Mouse (Mus musculus): ENCODE results near the gene Cnbd2. TPM values are rescaled to one million over a fixed set of nuclear protein-coding genes. Genes with fewer than 3 reads are reported as not detected.
A peak's percentile ranks its signal among the peaks of the same experiment; 100 is the strongest.
"Not testable (repeated sequence)": the region's sequence is repeated elsewhere in the genome, so short reads cannot be mapped to it uniquely, and the experiment has no call there.

Cnbd2 gene
- polyA plus RNA-seq, 1 experiment from 2014 or later, result 4.5 TPM

GRCm38 (mm10) chr2:156393155-156393828, 81.2 kb downstream of the Cnbd2 start:
- Histone ChIP-seq H3K4me2 (ENCODE audit: low read depth, low read length) (no peak overlapping the region), H3K27ac (ENCODE audit: low read length) (no peak overlapping the region), H3K36me3 (ENCODE audit: control insufficient read depth, insufficient read depth, low read length) (no peaks in the 10 kb centered on the region), H3K27me3 (replicated peaks; ENCODE audit: control insufficient read depth, insufficient read depth, low read length) (no peaks in the 10 kb centered on the region), H3K4me3 (ENCODE audit: low read length) (no peak overlapping the region; the same call in 1 of the 2 replicates), H3K9ac (ENCODE audit: low read depth, low read length) (no peak overlapping the region), H3K9me3 (ENCODE audit: control insufficient read depth, low read length) (no peaks in the 10 kb centered on the region), H3K4me1 (ENCODE audit: control insufficient read depth, insufficient read depth, low read length) (no peaks in the 10 kb centered on the region)
- peak; percentile 47; the same call in 1 of the 2 replicates for ATAC-seq
- WGBS, result 49% methylated on average over 5 of the region's 5 CpGs

GRCm38 (mm10) chr2:156394282-156394681, 82.2 kb downstream of the Cnbd2 start:
- H3K27ac ChIP-seq (ENCODE audit: low read length), result no peak overlapping the region
- no peaks in the 10 kb centered on the region for H3K27me3 ChIP-seq (replicated peaks; ENCODE audit: control insufficient read depth, insufficient read depth, low read length)
- H3K4me1 ChIP-seq (ENCODE audit: control insufficient read depth, insufficient read depth, low read length), result no peaks in the 10 kb centered on the region
- no peaks in the 10 kb centered on the region for H3K9me3 ChIP-seq (ENCODE audit: control insufficient read depth, low read length)
- H3K36me3 ChIP-seq (ENCODE audit: control insufficient read depth, insufficient read depth, low read length), result no peaks in the 10 kb centered on the region
- no peak for ATAC-seq
- no peak overlapping the region for H3K9ac ChIP-seq (ENCODE audit: low read depth, low read length)
- 87% methylated on average over 4 of the region's 4 CpGs for WGBS
- H3K4me3 ChIP-seq (ENCODE audit: low read length), result no peak overlapping the region
- no peak overlapping the region for H3K4me2 ChIP-seq (ENCODE audit: low read depth, low read length)

GRCm38 (mm10) chr2:156396096-156396495, 84.0 kb downstream of the Cnbd2 start:
- H3K9ac ChIP-seq (ENCODE audit: low read depth, low read length), result no peak overlapping the region
- ATAC-seq, result no peak
- no peaks in the 10 kb centered on the region for H3K27me3 ChIP-seq (replicated peaks; ENCODE audit: control insufficient read depth, insufficient read depth, low read length)
- no peak overlapping the region for H3K4me2 ChIP-seq (ENCODE audit: low read depth, low read length)
- no peaks in the 10 kb centered on the region for H3K36me3 ChIP-seq (ENCODE audit: control insufficient read depth, insufficient read depth, low read length)
- H3K9me3 ChIP-seq (ENCODE audit: control insufficient read depth, low read length), result no peaks in the 10 kb centered on the region
- WGBS, result 73% methylated on average over 2 of the region's 2 CpGs
- no peak overlapping the region for H3K27ac ChIP-seq (ENCODE audit: low read length)
- H3K4me1 ChIP-seq (ENCODE audit: control insufficient read depth, insufficient read depth, low read length), result peaks cover 2% of the 10 kb centered on the region
- H3K4me3 ChIP-seq (ENCODE audit: low read length), result no peak overlapping the region

GRCm38 (mm10) chr2:156397988-156398387, 85.9 kb downstream of the Cnbd2 start:
- no peak overlapping the region for H3K4me3 ChIP-seq (ENCODE audit: low read length)
- no peak overlapping the region for H3K4me2 ChIP-seq (ENCODE audit: low read depth, low read length)
- H3K27me3 ChIP-seq (replicated peaks; ENCODE audit: control insufficient read depth, insufficient read depth, low read length), result no peaks in the 10 kb centered on the region
- H3K9me3 ChIP-seq (ENCODE audit: control insufficient read depth, low read length), result no peaks in the 10 kb centered on the region
- H3K36me3 ChIP-seq (ENCODE audit: control insufficient read depth, insufficient read depth, low read length), result no peaks in the 10 kb centered on the region
- no peak for ATAC-seq
- WGBS, result 93% methylated on average over 7 of the region's 7 CpGs
- peaks cover 3% of the 10 kb centered on the region for H3K4me1 ChIP-seq (ENCODE audit: control insufficient read depth, insufficient read depth, low read length)
- no peak overlapping the region for H3K9ac ChIP-seq (ENCODE audit: low read depth, low read length)
- H3K27ac ChIP-seq (ENCODE audit: low read length), result no peak overlapping the region

- Histone ChIP-seq H3K27ac (ENCODE audit: low read length) (no peak overlapping the region), H3K4me2 (ENCODE audit: low read depth, low read length) (no peak overlapping the region), H3K9me3 (ENCODE audit: control insufficient read depth, low read length) (no peaks in the 10 kb centered on the region), H3K27me3 (replicated peaks; ENCODE audit: control insufficient read depth, insufficient read depth, low read length) (no peaks in the 10 kb centered on the region), H3K4me1 (ENCODE audit: control insufficient read depth, insufficient read depth, low read length) (peaks cover 3% of the 10 kb centered on the region), H3K36me3 (ENCODE audit: control insufficient read depth, insufficient read depth, low read length) (no peaks in the 10 kb centered on the region), H3K4me3 (ENCODE audit: low read length) (no peak overlapping the region), H3K9ac (ENCODE audit: low read depth, low read length) (no peak overlapping the region)
- no peak for ATAC-seq
- 53% methylated on average over 1 of the region's 1 CpGs for WGBS
Observed at GRCm38 (mm10) chr2:156399485-156399884, 87.4 kb downstream of the Cnbd2 start.

GRCm38 (mm10) chr2:156401331-156401730, 89.2 kb downstream of the Cnbd2 start:
- Histone ChIP-seq H3K4me2 (ENCODE audit: low read depth, low read length) (no peak overlapping the region; the same call in 1 of the 2 replicates), H3K27ac (ENCODE audit: low read length) (no peak overlapping the region), H3K36me3 (ENCODE audit: control insufficient read depth, insufficient read depth, low read length) (no peaks in the 10 kb centered on the region), H3K4me1 (ENCODE audit: control insufficient read depth, insufficient read depth, low read length) (peaks cover 3% of the 10 kb centered on the region), H3K27me3 (replicated peaks; ENCODE audit: control insufficient read depth, insufficient read depth, low read length) (no peaks in the 10 kb centered on the region), H3K4me3 (ENCODE audit: low read length) (no peak overlapping the region), H3K9ac (ENCODE audit: low read depth, low read length) (no peak overlapping the region), H3K9me3 (ENCODE audit: control insufficient read depth, low read length) (no peaks in the 10 kb centered on the region)
- WGBS, result 9% methylated on average over 9 of the region's 9 CpGs
- peak; percentile 89 for ATAC-seq

GRCm38 (mm10) chr2:156402036-156402435, 89.9 kb downstream of the Cnbd2 start:
- Histone ChIP-seq H3K4me2 (ENCODE audit: low read depth, low read length) (no peak overlapping the region), H3K27me3 (replicated peaks; ENCODE audit: control insufficient read depth, insufficient read depth, low read length) (no peaks in the 10 kb centered on the region), H3K4me1 (ENCODE audit: control insufficient read depth, insufficient read depth, low read length) (peaks cover 5% of the 10 kb centered on the region), H3K27ac (ENCODE audit: low read length) (no peak overlapping the region), H3K36me3 (ENCODE audit: control insufficient read depth, insufficient read depth, low read length) (no peaks in the 10 kb centered on the region), H3K9me3 (ENCODE audit: control insufficient read depth, low read length) (no peaks in the 10 kb centered on the region), H3K4me3 (ENCODE audit: low read length) (no peak overlapping the region), H3K9ac (ENCODE audit: low read depth, low read length) (no peak overlapping the region)
- 92% methylated on average over 3 of the region's 3 CpGs for WGBS
- no peak for ATAC-seq

GRCm38 (mm10) chr2:156406987-156407386, 94.9 kb downstream of the Cnbd2 start:
- no peak overlapping the region for H3K4me3 ChIP-seq (ENCODE audit: low read length)
- H3K9me3 ChIP-seq (ENCODE audit: control insufficient read depth, low read length), result no peaks in the 10 kb centered on the region
- H3K4me1 ChIP-seq (ENCODE audit: control insufficient read depth, insufficient read depth, low read length), result peaks cover 7% of the 10 kb centered on the region; the same call in 1 of the 2 replicates
- H3K27me3 ChIP-seq (replicated peaks; ENCODE audit: control insufficient read depth, insufficient read depth, low read length), result no peaks in the 10 kb centered on the region
- ATAC-seq, result peak; percentile 48
- peak overlapping the region; percentile 48 for H3K9ac ChIP-seq (ENCODE audit: low read depth, low read length)
- 19% methylated on average over 3 of the region's 3 CpGs for WGBS
- H3K27ac ChIP-seq (ENCODE audit: low read length), result peak overlapping the region; percentile 33; the same call in 1 of the 2 replicates
- no peak overlapping the region for H3K4me2 ChIP-seq (ENCODE audit: low read depth, low read length)
- H3K36me3 ChIP-seq (ENCODE audit: control insufficient read depth, insufficient read depth, low read length), result no peaks in the 10 kb centered on the region

- 34% methylated on average over 8 of the region's 8 CpGs for WGBS
- Histone ChIP-seq H3K4me3 (ENCODE audit: low read length) (no peak overlapping the region), H3K36me3 (ENCODE audit: control insufficient read depth, insufficient read depth, low read length) (no peaks in the 10 kb centered on the region), H3K4me2 (ENCODE audit: low read depth, low read length) (no peak overlapping the region), H3K9ac (ENCODE audit: low read depth, low read length) (no peak overlapping the region), H3K9me3 (ENCODE audit: control insufficient read depth, low read length) (no peaks in the 10 kb centered on the region), H3K27me3 (replicated peaks; ENCODE audit: control insufficient read depth, insufficient read depth, low read length) (no peaks in the 10 kb centered on the region), H3K4me1 (ENCODE audit: control insufficient read depth, insufficient read depth, low read length) (peaks cover 7% of the 10 kb centered on the region; the same call in 1 of the 2 replicates), H3K27ac (ENCODE audit: low read length) (no peak overlapping the region)
- ATAC-seq, result no peak
Observed at GRCm38 (mm10) chr2:156408168-156408567, 96.1 kb downstream of the Cnbd2 start.

GRCm38 (mm10) chr2:156411348-156411747, 99.2 kb downstream of the Cnbd2 start:
- H3K27me3 ChIP-seq (replicated peaks; ENCODE audit: control insufficient read depth, insufficient read depth, low read length); H3K27ac ChIP-seq (ENCODE audit: low read length); H3K4me2 ChIP-seq (ENCODE audit: low read depth, low read length); ATAC-seq; H3K9me3 ChIP-seq (ENCODE audit: control insufficient read depth, low read length); H3K4me3 ChIP-seq (ENCODE audit: low read length); H3K9ac ChIP-seq (ENCODE audit: low read depth, low read length); H3K36me3 ChIP-seq (ENCODE audit: control insufficient read depth, insufficient read depth, low read length); H3K4me1 ChIP-seq (ENCODE audit: control insufficient read depth, insufficient read depth, low read length): not testable (repeated sequence)
- WGBS, result 81% methylated on average over 4 of the region's 7 CpGs
